Mouse (Mus musculus) lung, postnatal 0 days (tissue): ENCODE measurements around the gene Suz12. TPM values are rescaled to one million over a fixed set of nuclear protein-coding genes. Genes with fewer than 3 reads are reported as not detected.
A peak's percentile ranks its signal among the peaks of the same experiment; 100 is the strongest.
"Not testable (repeated sequence)": the region's sequence is repeated elsewhere in the genome, so short reads cannot be mapped to it uniquely, and the experiment has no call there.

ENCODE experiments used
- ATAC-seq: fragments of 200-750 bp; cut with Nextera tagmentation; 2 replicates; pipeline ENCODE4 v1.8.0; 2017; ENCODE audit warnings: moderate library complexity
- DNase-seq: peaks from one replicate; pipeline ENCODE4 v3.0.0-alpha.2; 2016; ENCODE audit warnings: low spot score
- H3K27ac ChIP-seq: fragments of 300-500 bp; sonication (generic); 2 replicates; pipeline ENCODE4 v1.5.1; 2014; ENCODE audit warnings: antibody characterized with exemption, mild to moderate bottlenecking, low read length, mixed read lengths
- H3K27me3 ChIP-seq: fragments of 300-500 bp; sonication (generic); replicated peaks from 2 replicates; pipeline ENCODE4 v1.6.1; 2014; ENCODE audit warnings: low read length, mixed read lengths; ENCODE audit not compliant: insufficient read depth
- H3K36me3 ChIP-seq: fragments of 300-500 bp; sonication (generic); 2 replicates; pipeline ENCODE4 v1.6.1; 2014; ENCODE audit warnings: low read length, mixed read lengths; ENCODE audit not compliant: insufficient read depth
- H3K4me1 ChIP-seq: fragments of 300-500 bp; sonication (generic); 2 replicates; pipeline ENCODE4 v1.6.1; 2014; ENCODE audit warnings: antibody characterized with exemption, low read depth, low read length, mixed read lengths; ENCODE audit not compliant: insufficient read depth
- H3K4me2 ChIP-seq: fragments of 300-500 bp; sonication (generic); replicated peaks from 2 replicates; pipeline ENCODE4 v1.6.1; 2014; ENCODE audit warnings: low read depth, mild to moderate bottlenecking, low read length, moderate library complexity, mixed read lengths
- H3K4me3 ChIP-seq: fragments of 300-500 bp; sonication (generic); 2 replicates; pipeline ENCODE4 v1.5.1; 2014; ENCODE audit warnings: low read depth, low read length
- H3K9ac ChIP-seq: fragments of 300-500 bp; sonication (generic); replicated peaks from 2 replicates; pipeline ENCODE4 v1.6.1; 2014; ENCODE audit warnings: low read depth, mild to moderate bottlenecking
- H3K9me3 ChIP-seq: fragments of 300-500 bp; sonication (generic); 2 replicates; pipeline ENCODE4 v1.6.1; 2016; ENCODE audit warnings: low read length, mixed read lengths
- CTCF ChIP-seq: IDR thresholded peaks from 2 replicates; pipeline ENCODE4 v1.5.1; 2016; ENCODE audit warnings: antibody characterized with exemption, mild to moderate bottlenecking
- EP300 ChIP-seq: IDR thresholded peaks from 2 replicates; pipeline ENCODE4 v1.6.1; 2016; ENCODE audit warnings: antibody characterized with exemption, mild to moderate bottlenecking, control low read depth
- WGBS: fragments of 180-500 bp; shearing (Covaris S2); extraction: QIAGEN DNeasy Blood & Tissue Kit; methylation state at CpG from one replicate; pipeline ENCODE4 v1.1.7; 2014; 5-methylcytosine and 5-hydroxymethylcytosine counted together
- polyA plus RNA-seq: library from polyadenylated mRNA; unstranded; fragments of >200 nt; fragmentation: Nextera tagmentation; extraction: Ambion mirVana; gene quantifications from 2 replicates; pipeline ENCODE4 v1.2.1, GENCODE M21; 2015

Suz12 gene
- polyA plus RNA-seq, 1 experiment from 2014 or later, result 9.7 TPM

GRCm38 (mm10) chr11:79990120-79990519 lies 2.8 kb upstream of the Suz12 start:
- H3K4me1 ChIP-seq, result no peaks in the 10 kb centered on the region; the same call in 1 of the 2 replicates
- DNase-seq (no peak), ATAC-seq (no peak)
- H3K4me2 ChIP-seq, result no peak overlapping the region
- H3K9me3 ChIP-seq, result no peaks in the 10 kb centered on the region
- TF ChIP-seq EP300, result no peak
- H3K27me3 ChIP-seq, result no peaks in the 10 kb centered on the region
- H3K4me3 ChIP-seq, result no peak overlapping the region
- H3K27ac ChIP-seq, result no peak overlapping the region
- no peak overlapping the region for H3K9ac ChIP-seq
- WGBS, result 96% methylated on average over 2 of the region's 2 CpGs
- no peaks in the 10 kb centered on the region for H3K36me3 ChIP-seq

GRCm38 (mm10) chr11:79991600-79991999 lies 1.3 kb upstream of the Suz12 start:
- DNase-seq (no peak), ATAC-seq (no peak)
- no peaks in the 10 kb centered on the region for H3K36me3 ChIP-seq
- H3K9ac ChIP-seq, result no peak overlapping the region
- WGBS, result 92% methylated on average over 5 of the region's 5 CpGs
- H3K27ac ChIP-seq, result no peak overlapping the region
- H3K4me1 ChIP-seq, result no peaks in the 10 kb centered on the region; the same call in 1 of the 2 replicates
- H3K27me3 ChIP-seq, result no peaks in the 10 kb centered on the region
- H3K9me3 ChIP-seq, result no peaks in the 10 kb centered on the region
- no peak overlapping the region for H3K4me3 ChIP-seq
- H3K4me2 ChIP-seq, result no peak overlapping the region
- TF ChIP-seq CTCF, result no peak
- no peak for TF ChIP-seq EP300

- Histone ChIP-seq H3K4me1 (no peaks in the 10 kb centered on the region; the same call in 1 of the 2 replicates), H3K27me3 (no peaks in the 10 kb centered on the region), H3K9ac (peak overlapping the region; percentile 84), H3K36me3 (no peaks in the 10 kb centered on the region), H3K9me3 (no peaks in the 10 kb centered on the region), H3K4me3 (peak overlapping the region; percentile 86), H3K4me2 (peak overlapping the region; percentile 83), H3K27ac (peak overlapping the region; percentile 66)
- DNase-seq, result no peak
- ATAC-seq, result no peak
- 23% methylated on average over 20 of the region's 21 CpGs for WGBS
- TF ChIP-seq EP300, result no peak
- no peak for TF ChIP-seq CTCF
Observed at GRCm38 (mm10) chr11:79992035-79992591, 793 bp upstream of the Suz12 start.

GRCm38 (mm10) chr11:79993356-79994270 lies 707 bp downstream of the Suz12 start:
- Histone ChIP-seq H3K4me1 (no peaks in the 10 kb centered on the region; the same call in 1 of the 2 replicates), H3K4me3 (peak overlapping the region; percentile 86), H3K27ac (peak overlapping the region; percentile 92), H3K4me2 (peak overlapping the region; percentile 83), H3K36me3 (no peaks in the 10 kb centered on the region), H3K27me3 (no peaks in the 10 kb centered on the region), H3K9ac (peak overlapping the region; percentile 84), H3K9me3 (no peaks in the 10 kb centered on the region)
- peak; percentile 39 for DNase-seq
- peak; percentile 38 for ATAC-seq
- TF ChIP-seq EP300 (no peak), CTCF (no peak)
- WGBS, result under 1% methylated on average over 51 of the region's 74 CpGs

- H3K9me3 ChIP-seq, result no peaks in the 10 kb centered on the region
- ATAC-seq (no peak), DNase-seq (no peak)
- peak overlapping the region; percentile 83 for H3K4me2 ChIP-seq
- peak overlapping the region; percentile 84 for H3K9ac ChIP-seq
- 3% methylated on average over 7 of the region's 7 CpGs for WGBS
- H3K4me3 ChIP-seq, result peak overlapping the region; percentile 86
- no peaks in the 10 kb centered on the region for H3K27me3 ChIP-seq
- TF ChIP-seq EP300 (no peak), CTCF (no peak)
- H3K27ac ChIP-seq, result no peak overlapping the region
- H3K4me1 ChIP-seq, result no peaks in the 10 kb centered on the region; the same call in 1 of the 2 replicates
- H3K36me3 ChIP-seq, result no peaks in the 10 kb centered on the region
Observed at GRCm38 (mm10) chr11:79994271-79994988, 1.5 kb downstream of the Suz12 start.

- not testable (repeated sequence) for H3K4me1 ChIP-seq, H3K36me3 ChIP-seq, ATAC-seq, H3K9ac ChIP-seq, H3K4me2 ChIP-seq, DNase-seq, H3K4me3 ChIP-seq, H3K9me3 ChIP-seq, H3K27ac ChIP-seq, H3K27me3 ChIP-seq
- WGBS, result 100% methylated on average over 3 of the region's 5 CpGs
Observed at GRCm38 (mm10) chr11:80016533-80016932, 23.6 kb downstream of the Suz12 start.
